Mouse (Mus musculus) intestine, postnatal 0 days (tissue): ENCODE measurements at regions not wholly inside any gene's neighbourhood (a gene's known extent, or its start where the extent isn't known, plus 50 kb on each side); places are given as distances from the start of the nearest gene placed in this dataset.

Source experiments
- ATAC-seq: fragments of 200-750 bp; cut with Nextera tagmentation; 2 replicates; pipeline ENCODE4 v1.8.0; 2017; ENCODE audit warnings: mild to moderate bottlenecking, moderate TSS enrichment, moderate library complexity
- H3K27ac ChIP-seq: fragments of 300-500 bp; sonication (generic); 2 replicates; pipeline ENCODE4 v1.5.1; 2014; ENCODE audit warnings: mild to moderate bottlenecking, low read depth, low read length, moderate library complexity
- H3K27me3 ChIP-seq: fragments of 300-500 bp; sonication (generic); replicated peaks from 2 replicates; pipeline ENCODE4 v1.6.1; 2014; ENCODE audit warnings: low read length, mixed read lengths; ENCODE audit not compliant: control insufficient read depth, insufficient read depth
- H3K36me3 ChIP-seq: fragments of 300-500 bp; sonication (generic); 2 replicates; pipeline ENCODE4 v1.6.1; 2014; ENCODE audit warnings: mild to moderate bottlenecking, moderate library complexity; ENCODE audit not compliant: control insufficient read depth, insufficient read depth
- H3K4me1 ChIP-seq: fragments of 300-500 bp; sonication (generic); replicated peaks from 2 replicates; pipeline ENCODE4 v1.6.1; 2014; ENCODE audit warnings: antibody characterized with exemption, low read length, mixed read lengths; ENCODE audit not compliant: control insufficient read depth, insufficient read depth
- H3K4me2 ChIP-seq: fragments of 300-500 bp; sonication (generic); replicated peaks from 2 replicates; pipeline ENCODE4 v1.6.1; 2014; ENCODE audit warnings: low read depth, mild to moderate bottlenecking, moderate library complexity
- H3K4me3 ChIP-seq: fragments of 300-500 bp; sonication (generic); 2 replicates; pipeline ENCODE4 v1.5.1; 2014; ENCODE audit warnings: low read depth, low read length
- H3K9ac ChIP-seq: fragments of 300-500 bp; sonication (generic); 2 replicates; pipeline ENCODE4 v1.6.1; 2014; ENCODE audit warnings: mild to moderate bottlenecking, low read depth, low read length
- H3K9me3 ChIP-seq: fragments of 300-500 bp; sonication (generic); 2 replicates; pipeline ENCODE4 v1.6.1; 2016; ENCODE audit warnings: mixed run types; ENCODE audit not compliant: control insufficient read depth
- CTCF ChIP-seq: sonication (generic); IDR thresholded peaks from 2 replicates; pipeline ENCODE4 v1.5.1; 2016; ENCODE audit warnings: low read depth, mild to moderate bottlenecking, control low read depth, antibody characterized with exemption, moderate library complexity
- WGBS: fragments of 180-500 bp; shearing (Covaris S2); extraction: QIAGEN DNeasy Blood & Tissue Kit; methylation state at CpG from one replicate; pipeline ENCODE4 v1.1.7; 2014; 5-methylcytosine and 5-hydroxymethylcytosine counted together

DNA sequence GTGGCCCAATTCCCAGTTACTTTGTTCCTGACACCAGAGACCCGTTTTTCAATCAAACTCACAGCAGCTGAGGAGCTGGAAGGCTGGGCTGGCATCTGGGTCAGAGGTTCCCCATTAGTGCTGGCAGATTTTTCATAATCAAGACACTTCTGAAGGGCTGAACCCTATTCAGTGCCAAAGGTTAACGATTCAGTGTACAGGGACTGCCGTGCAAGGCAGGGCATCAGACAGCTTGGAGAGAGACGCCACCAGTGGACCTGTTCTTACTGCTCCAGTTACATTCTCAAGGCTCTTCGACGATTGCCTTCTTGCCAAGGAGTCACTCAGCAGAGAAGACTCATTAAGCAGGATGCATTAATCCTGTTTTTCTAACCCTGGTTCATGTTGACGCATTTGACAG, 285.5 kb upstream of the Apob start:
- no peak for TF ChIP-seq CTCF
- no peak for ATAC-seq
- 70% methylated on average over 7 of the region's 7 CpGs for WGBS
- Histone ChIP-seq H3K9ac (no peak overlapping the region), H3K4me2 (no peak overlapping the region), H3K4me1 (no peaks in the 10 kb centered on the region), H3K9me3 (no peaks in the 10 kb centered on the region), H3K4me3 (no peak overlapping the region), H3K36me3 (no peaks in the 10 kb centered on the region), H3K27ac (no peak overlapping the region), H3K27me3 (no peaks in the 10 kb centered on the region)

DNA sequence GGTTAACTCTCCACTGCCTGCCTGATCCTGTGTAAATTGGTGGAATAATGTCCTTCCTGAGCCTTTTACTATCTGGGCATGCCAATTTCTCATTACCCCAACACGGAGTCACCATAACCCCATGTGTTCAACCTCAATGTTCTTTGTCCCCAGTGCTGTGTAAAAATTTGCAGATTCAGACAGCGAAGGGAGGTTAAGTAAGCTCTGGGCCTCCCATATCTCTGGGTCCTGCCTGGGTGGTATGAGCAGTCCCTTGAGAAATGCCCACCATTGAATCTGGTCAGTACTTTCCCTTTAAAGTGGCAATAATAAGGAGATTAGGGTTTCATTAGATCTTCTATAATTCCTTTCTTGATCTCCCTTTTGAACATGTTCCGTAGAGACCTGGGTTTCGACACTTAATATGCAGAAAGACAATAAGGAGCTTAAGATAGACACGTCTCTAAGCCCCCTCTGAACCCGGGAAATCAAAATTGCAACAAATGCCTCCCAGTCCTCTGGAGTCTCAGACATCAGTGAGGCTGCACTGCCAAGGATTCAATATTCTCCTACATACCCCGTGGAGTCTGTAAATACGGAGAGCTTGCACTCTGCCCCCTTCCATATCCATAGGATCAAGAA, 279.0 kb upstream of the Apob start:
- H3K4me1 ChIP-seq: no peaks in the 10 kb centered on the region
- 76% methylated on average over 8 of the region's 8 CpGs for WGBS
- no peak overlapping the region for H3K27ac ChIP-seq
- no peak overlapping the region for H3K4me3 ChIP-seq
- H3K27me3 ChIP-seq: no peaks in the 10 kb centered on the region
- H3K9ac ChIP-seq: no peak overlapping the region
- ATAC-seq: no peak
- H3K36me3 ChIP-seq: no peaks in the 10 kb centered on the region
- TF ChIP-seq CTCF: no peak
- H3K4me2 ChIP-seq: no peak overlapping the region
- H3K9me3 ChIP-seq: no peaks in the 10 kb centered on the region

DNA sequence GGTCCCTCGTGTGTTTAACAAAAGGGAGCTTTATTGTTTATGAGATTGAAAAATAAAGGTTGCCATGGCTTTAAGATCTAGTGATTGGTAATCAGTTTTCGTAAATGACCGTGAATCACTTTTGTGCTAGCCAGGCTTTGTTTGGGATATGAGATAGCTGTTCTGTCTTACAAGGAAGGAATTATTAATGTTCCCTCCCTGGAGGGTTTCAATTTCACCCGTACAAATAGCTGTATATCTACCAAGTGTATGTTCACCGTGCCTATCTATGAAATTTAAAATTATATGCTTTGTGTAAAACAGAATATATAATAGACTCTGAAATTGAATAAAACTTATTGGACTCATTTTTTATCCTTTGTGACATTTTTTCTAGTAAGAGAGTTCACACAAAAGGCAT, 268.3 kb upstream of the Apob start:
- no peak for ATAC-seq
- Histone ChIP-seq H3K27me3 (no peaks in the 10 kb centered on the region), H3K4me2 (no peak overlapping the region), H3K27ac (no peak overlapping the region), H3K9me3 (no peaks in the 10 kb centered on the region), H3K36me3 (no peaks in the 10 kb centered on the region), H3K9ac (no peak overlapping the region), H3K4me1 (no peaks in the 10 kb centered on the region), H3K4me3 (no peak overlapping the region)
- WGBS: 66% methylated on average over 5 of the region's 5 CpGs
- no peak for TF ChIP-seq CTCF

DNA sequence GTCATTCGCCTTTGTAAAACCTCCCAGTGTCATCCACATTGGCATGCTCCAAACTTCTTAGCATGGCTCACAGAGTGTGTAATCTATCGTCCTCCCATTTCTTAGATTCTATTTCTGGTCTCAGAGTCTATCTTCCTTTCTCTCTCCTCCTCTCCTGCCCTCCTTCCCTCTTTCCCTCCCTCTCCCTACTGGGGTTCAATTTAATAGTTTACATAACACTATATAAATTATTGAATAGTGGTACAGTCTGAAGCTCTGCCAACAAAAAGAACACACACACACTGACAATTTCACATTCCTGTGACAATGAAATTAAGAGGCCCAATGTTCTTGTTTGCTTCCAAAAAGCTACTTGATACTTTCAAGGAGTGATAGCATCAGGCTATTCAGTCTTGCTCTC, 267.6 kb upstream of the Apob start:
- Histone ChIP-seq H3K9ac (no peak overlapping the region), H3K4me1 (no peaks in the 10 kb centered on the region), H3K4me3 (no peak overlapping the region), H3K27me3 (no peaks in the 10 kb centered on the region), H3K9me3 (no peaks in the 10 kb centered on the region), H3K4me2 (no peak overlapping the region), H3K27ac (no peak overlapping the region), H3K36me3 (no peaks in the 10 kb centered on the region)
- no peak for TF ChIP-seq CTCF
- no peak for ATAC-seq
- 71% methylated on average over 2 of the region's 2 CpGs for WGBS

DNA sequence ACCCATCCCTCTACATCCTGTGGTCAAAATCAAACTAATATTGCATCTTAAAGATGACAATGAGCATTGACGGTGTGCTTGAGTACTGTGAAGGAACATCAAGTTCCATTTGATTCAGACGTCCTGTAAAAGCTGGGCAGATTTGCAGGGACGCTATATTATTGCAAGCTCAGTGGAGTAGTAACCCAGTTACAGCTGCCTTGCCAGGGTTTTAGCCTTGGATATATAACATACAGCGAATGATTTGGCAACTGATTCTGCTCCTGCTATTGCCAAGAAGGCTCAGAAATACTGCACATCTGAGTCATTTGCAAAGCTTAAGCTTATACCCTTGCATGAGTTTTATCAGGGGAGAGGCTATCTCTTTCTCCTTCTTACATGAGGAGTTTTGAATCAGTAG, 262.4 kb upstream of the Apob start:
- Histone ChIP-seq H3K27ac (no peak overlapping the region), H3K4me3 (no peak overlapping the region), H3K4me1 (no peaks in the 10 kb centered on the region), H3K36me3 (no peaks in the 10 kb centered on the region), H3K9me3 (no peaks in the 10 kb centered on the region), H3K9ac (no peak overlapping the region), H3K4me2 (no peak overlapping the region), H3K27me3 (no peaks in the 10 kb centered on the region)
- ATAC-seq: no peak
- 92% methylated on average over 4 of the region's 4 CpGs for WGBS
- TF ChIP-seq CTCF: no peak

DNA sequence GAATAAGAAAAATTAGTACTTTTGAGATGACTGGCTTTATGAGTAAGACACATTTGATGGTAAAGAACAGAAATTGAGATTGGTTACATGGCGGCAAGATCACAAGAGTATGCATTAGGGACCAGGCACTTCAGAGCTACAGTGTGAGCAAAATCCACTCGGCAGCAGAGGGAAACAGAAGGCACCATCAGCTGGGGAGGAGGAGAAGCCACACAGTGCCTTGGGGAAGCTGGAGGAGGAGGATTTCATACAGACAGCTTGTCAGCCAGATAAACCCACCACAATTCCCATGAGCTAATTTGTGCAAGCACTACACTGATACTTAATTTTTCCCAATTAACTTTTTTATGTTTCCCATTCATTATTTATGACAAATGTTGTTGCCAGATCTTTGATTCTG, 258.9 kb upstream of the Apob start:
- 81% methylated on average over 2 of the region's 2 CpGs for WGBS
- Histone ChIP-seq H3K27me3 (no peaks in the 10 kb centered on the region), H3K9ac (no peak overlapping the region), H3K4me2 (no peak overlapping the region), H3K36me3 (no peaks in the 10 kb centered on the region), H3K4me3 (no peak overlapping the region), H3K4me1 (no peaks in the 10 kb centered on the region), H3K9me3 (no peaks in the 10 kb centered on the region), H3K27ac (no peak overlapping the region)
- TF ChIP-seq CTCF: no peak
- no peak for ATAC-seq

DNA sequence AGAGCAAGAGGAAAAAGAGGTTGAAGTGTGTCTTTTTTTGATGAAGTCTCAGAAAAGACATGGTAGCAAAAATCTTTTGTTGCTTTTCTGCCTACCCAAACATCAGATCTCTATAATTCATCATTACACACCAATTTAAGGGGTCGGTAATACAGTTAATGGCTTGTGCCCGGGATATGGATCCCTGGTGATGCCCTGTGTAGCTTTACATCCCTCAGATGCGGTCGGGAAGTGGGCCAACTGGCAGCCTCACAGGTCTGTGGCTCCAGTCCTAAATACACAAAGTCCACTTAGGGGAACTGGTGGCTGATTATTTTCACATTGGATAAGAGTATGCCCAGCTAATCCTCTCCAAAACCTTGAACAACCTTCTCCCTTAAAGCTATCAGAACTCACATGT, 258.4 kb upstream of the Apob start:
- H3K27me3 ChIP-seq: no peaks in the 10 kb centered on the region
- ATAC-seq: no peak
- H3K9me3 ChIP-seq: no peaks in the 10 kb centered on the region
- no peak overlapping the region for H3K27ac ChIP-seq
- H3K9ac ChIP-seq: no peak overlapping the region
- TF ChIP-seq CTCF: no peak
- H3K36me3 ChIP-seq: no peaks in the 10 kb centered on the region
- no peak overlapping the region for H3K4me3 ChIP-seq
- H3K4me1 ChIP-seq: no peaks in the 10 kb centered on the region
- H3K4me2 ChIP-seq: no peak overlapping the region
- WGBS: 75% methylated on average over 4 of the region's 4 CpGs
